Mouse (Mus musculus) T-cell, adult 66 days (primary cell): ENCODE data around the gene Abcd4. TPM values are rescaled to one million over a fixed set of nuclear protein-coding genes. Genes with fewer than 3 reads are reported as not detected.

ENCODE experiments used
- total RNA-seq, 2 experiments: library from RNA; stranded (reverse); gene quantifications; 3 replicates in 1 of 2; 4 replicates in 1 of 2; pipeline ENCODE4 v1.2.4; 2023

Abcd4 gene
- total RNA-seq, result 10 to 100 TPM; 20.1 to 20.7 TPM

GRCm38 (mm10) chr12:84616977-84617630 lies at the start of gene Abcd4:
TSS of gene Abcd4 (minus strand) at chr12:84617413.

GRCm38 (mm10) chr12:84640654-84641053 lies 23.4 kb upstream of the Abcd4 start, which contains the start of gene Vrtn:
TSS of gene Vrtn (plus strand) at chr12:84641019.

GRCm38 (mm10) chr12:84569336-84569970 lies 47.8 kb downstream of the Abcd4 start, which contains the start of gene Vsx2:
TSS of gene Vsx2 (plus strand) at chr12:84569762.

Other genes starting within 250 kb of the Abcd4 start
- gene Entpd5, start 208.4 kb downstream of the Abcd4 start, total RNA-seq, result 10 to 100 TPM; 40.1 to 47.5 TPM
- 1 to 10 TPM; 1.5 to 1.9 TPM for gene Bbof1, start 208.3 kb downstream of the Abcd4 start, total RNA-seq
- gene Rnf113a2, start 200.2 kb downstream of the Abcd4 start, total RNA-seq, result 10 to 100 TPM; 34.9 to 37.8 TPM
- 10 to 100 TPM; 10.8 to 12.8 TPM for gene Aldh6a1, start 166.4 kb downstream of the Abcd4 start, total RNA-seq
- gene Lin52, start 166.0 kb downstream of the Abcd4 start, total RNA-seq, result 10 to 100 TPM; 18.6 to 19.0 TPM
- not detected for gene Vsx2, start 47.7 kb downstream of the Abcd4 start, total RNA-seq
- not detected for gene Vrtn, start 23.6 kb upstream of the Abcd4 start, total RNA-seq
- gene Syndig1l, start 81.4 kb upstream of the Abcd4 start, total RNA-seq, result not detected
- 100 to 1,000 TPM; 194 to 210 TPM for gene Npc2, start 155.7 kb upstream of the Abcd4 start, total RNA-seq
- 10 to 100 TPM; 51.2 to 53.8 TPM for gene Isca2, start 155.8 kb upstream of the Abcd4 start, total RNA-seq